Mouse (Mus musculus) cerebellum, adult 2 months (tissue): ENCODE results near the gene Iapp. TPM values are rescaled to one million over a fixed set of nuclear protein-coding genes. Genes with fewer than 3 reads are reported as not detected.
"Not testable (repeated sequence)": the region's sequence is repeated elsewhere in the genome, so short reads cannot be mapped to it uniquely, and the experiment has no call there.

Experiments
- DNase-seq, 2 experiments: peaks; one replicate each; pipeline ENCODE4 v3.0.0; 2021
- H3K27ac ChIP-seq: fragments of 200-500 bp; 2 replicates; pipeline ENCODE4 v1.5.1; 2012; ENCODE audit warnings: low read length, control low read depth, inconsistent platforms; ENCODE audit not compliant: insufficient read depth
- H3K27me3 ChIP-seq: fragments of 200-500 bp; 2 replicates; pipeline ENCODE4 v1.6.1; 2012; ENCODE audit warnings: inconsistent platforms, mild to moderate bottlenecking, low read length, moderate library complexity; ENCODE audit not compliant: control insufficient read depth, insufficient read depth
- H3K4me1 ChIP-seq: fragments of 200-500 bp; 2 replicates; pipeline ENCODE4 v1.6.1; 2011; ENCODE audit warnings: low read length; ENCODE audit not compliant: control insufficient read depth, insufficient read depth
- H3K4me3 ChIP-seq: fragments of 200-500 bp; replicated peaks from 2 replicates; pipeline ENCODE3; 2011; ENCODE audit warnings: mild to moderate bottlenecking, low read depth, low read length, control low read depth; ENCODE audit not compliant: insufficient read depth
- CTCF ChIP-seq: fragments of 200-500 bp; IDR thresholded peaks from 2 replicates; pipeline ENCODE4 v1.5.1; 2011; ENCODE audit warnings: low read depth, mild to moderate bottlenecking, control low read depth, low read length, moderate library complexity, borderline replicate concordance; ENCODE audit not compliant: insufficient read depth
- POLR2A ChIP-seq: fragments of 200-500 bp; IDR thresholded peaks from 2 replicates; pipeline ENCODE4 v1.6.1; 2011; ENCODE audit warnings: low read length, control low read depth, borderline replicate concordance; ENCODE audit not compliant: insufficient read depth
- WGBS: fragments of 180-500 bp; shearing (Covaris S2); methylation state at CpG from one replicate; pipeline ENCODE4 v1.1.7; 2018; 5-methylcytosine and 5-hydroxymethylcytosine counted together
- polyA plus RNA-seq: library from polyadenylated mRNA; depleted of rRNA; stranded (reverse); fragments of >200 nt; gene quantifications from 2 replicates; pipeline ENCODE4 v1.2.3, GENCODE M21; 2012; rRNA removed

Gene Iapp
- polyA plus RNA-seq, 1 experiment = not detected

- Histone ChIP-seq H3K27me3 (no peaks in the 10 kb centered on the region), H3K4me3 (no peak overlapping the region), H3K27ac (no peak overlapping the region), H3K4me1 (no peaks in the 10 kb centered on the region; the same call in 1 of the 2 replicates)
- WGBS = 64% methylated on average over 11 of the region's 11 CpGs
- TF ChIP-seq CTCF (no peak), POLR2A (no peak)
- DNase-seq = no peak
Observed at GRCm38 (mm10) chr6:142347431-142348385, 49.5 kb downstream of the Iapp start.

GRCm38 (mm10) chr6:142352099-142352498 is 53.9 kb downstream of the Iapp start:
- DNase-seq, H3K27ac ChIP-seq, H3K4me1 ChIP-seq, H3K27me3 ChIP-seq, H3K4me3 ChIP-seq: not testable (repeated sequence)
- 90% methylated on average over 3 of the region's 3 CpGs for WGBS

Other genes starting within 250 kb of the Iapp start
- gene Slco1a6, start 89.9 kb upstream of the Iapp start, polyA plus RNA-seq = 0.03 TPM in 1 of 2 replicates, not detected in the other
- gene Slco1a5, start 24.6 kb downstream of the Iapp start, polyA plus RNA-seq = 0.13 and 0.36 TPM in 2 replicates
- 10.9 and 11.7 TPM in 2 replicates for gene Pyroxd1, start 47.2 kb downstream of the Iapp start, polyA plus RNA-seq
- gene Recql, start 88.7 kb downstream of the Iapp start, polyA plus RNA-seq = 12.8 and 13.1 TPM in 2 replicates
- gene Golt1b, start 88.8 kb downstream of the Iapp start, polyA plus RNA-seq = 25.6 and 26.4 TPM in 2 replicates
- gene Spx, start 115.0 kb downstream of the Iapp start, polyA plus RNA-seq = 8.8 and 9.2 TPM in 2 replicates
- gene Gys2, start 174.7 kb downstream of the Iapp start, polyA plus RNA-seq = 0.05 and 0.08 TPM in 2 replicates
- 1,547 and 1,570 TPM in 2 replicates for gene Ldhb, start 209.5 kb downstream of the Iapp start, polyA plus RNA-seq